Mouse (Mus musculus) ES-E14 (cell line): ENCODE results near the gene Lemd2. TPM values are rescaled to one million over a fixed set of nuclear protein-coding genes. Genes with fewer than 3 reads are reported as not detected.

Experiments
- DNase-seq: peaks from one replicate; pipeline ENCODE4 v3.0.0-alpha.2; 2013; ENCODE audit warnings: low read depth, low spot score
- H3K27ac ChIP-seq: 2 replicates; pipeline ENCODE4 v1.5.1; 2012; ENCODE audit warnings: low read depth, mild to moderate bottlenecking, low read length, moderate library complexity, mixed read lengths; ENCODE audit not compliant: poor library complexity, insufficient read depth, severe bottlenecking
- H3K36me3 ChIP-seq: 2 replicates; pipeline ENCODE4 v1.6.1; 2012; ENCODE audit warnings: mild to moderate bottlenecking, low read length, moderate library complexity, mixed read lengths; ENCODE audit not compliant: control insufficient read depth, poor library complexity, insufficient read depth, severe bottlenecking
- H3K4me1 ChIP-seq, 2 experiments: fragments of 150-350 bp in 1 of 2; sonication (generic) in 1 of 2; 2 replicates each; pipeline ENCODE4 v1.6.1; 2012; ENCODE audit warnings: low read length in 2 of 2, mild to moderate bottlenecking in 1 of 2, mixed read lengths in 1 of 2; ENCODE audit not compliant: control insufficient read depth in 2 of 2, insufficient read depth in 2 of 2, poor library complexity in 1 of 2
- H3K4me3 ChIP-seq, 2 experiments: fragments of 150-350 bp in 1 of 2; sonication (generic) in 1 of 2; 2 replicates each; pipeline ENCODE4 v1.5.1; 2012; ENCODE audit warnings: low read length in 2 of 2, low read depth in 1 of 2, mild to moderate bottlenecking in 1 of 2, mixed read lengths in 1 of 2; ENCODE audit not compliant: insufficient read depth in 1 of 2, poor library complexity in 1 of 2, severe bottlenecking in 1 of 2
- H3K9ac ChIP-seq: 2 replicates; pipeline ENCODE4 v1.6.1; 2012; ENCODE audit warnings: low read depth, mild to moderate bottlenecking, low read length, mixed read lengths; ENCODE audit not compliant: poor library complexity, insufficient read depth, severe bottlenecking
- H3K9me3 ChIP-seq: fragments of 150-350 bp; sonication (generic); 2 replicates; pipeline ENCODE4 v1.6.1; 2012; ENCODE audit warnings: low read depth, mild to moderate bottlenecking, low read length; ENCODE audit not compliant: control insufficient read depth, insufficient read depth
- CHD2 ChIP-seq: IDR thresholded peaks from 2 replicates; pipeline ENCODE4 v1.6.1; 2014; ENCODE audit warnings: mild to moderate bottlenecking, low read depth, low read length, inconsistent platforms
- HCFC1 ChIP-seq: IDR thresholded peaks from 2 replicates; pipeline ENCODE4 v1.6.1; 2012; ENCODE audit warnings: low read length, inconsistent platforms, borderline replicate concordance; ENCODE audit not compliant: insufficient read depth
- MAFK ChIP-seq: IDR thresholded peaks from 2 replicates; pipeline ENCODE4 v1.6.1; 2014; ENCODE audit warnings: mild to moderate bottlenecking, low read depth, low read length, inconsistent platforms; ENCODE audit not compliant: insufficient read depth
- ZC3H11A ChIP-seq: IDR thresholded peaks from 2 replicates; pipeline ENCODE4 v1.6.1; 2012; ENCODE audit warnings: low read depth, mild to moderate bottlenecking, inconsistent platforms, low read length, borderline replicate concordance
- ZNF384 ChIP-seq: IDR thresholded peaks from 2 replicates; pipeline ENCODE4 v1.6.1; 2012; ENCODE audit warnings: low read depth, low read length, inconsistent platforms
- in situ Hi-C, 2 experiments: fragments of 600-800 bp; cut with MboI; formaldehyde crosslinking; loops; one replicate each; pipeline ENCODE4 v1.15.1; 2025; ENCODE audit warnings: low sequenced_read_pairs in 2 of 2, inconsistent platforms in 1 of 2; ENCODE audit not compliant: unreplicated experiment in 2 of 2
- total RNA-seq: library from RNA; depleted of rRNA; stranded (reverse); fragments of 300-350 nt; gene quantifications from 2 replicates; pipeline ENCODE4 v1.2.3, GENCODE M21; 2012; rRNA removed

Lemd2 gene
- total RNA-seq, 1 experiment, result 51.8 TPM

DNA sequence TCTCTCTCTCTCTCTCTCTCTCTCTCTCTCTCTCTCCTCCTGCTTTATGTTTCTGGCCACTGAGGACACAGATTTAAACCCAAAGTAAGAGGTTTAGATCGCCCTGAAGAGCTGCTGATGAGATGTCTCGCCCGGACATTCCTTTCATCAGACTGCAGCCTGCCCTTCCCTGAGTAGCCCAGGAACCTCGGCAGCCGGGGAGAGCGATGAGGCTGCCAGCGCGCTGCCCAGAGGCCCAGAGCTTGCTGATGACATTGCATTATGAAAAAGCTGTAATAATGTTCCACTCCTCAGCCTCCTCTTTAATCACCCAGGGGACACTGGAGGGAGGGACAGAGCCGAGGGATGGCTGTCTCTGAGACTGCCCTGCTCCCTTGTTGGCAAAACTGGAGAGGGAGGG, 64.0 kb downstream of the Lemd2 start:
- H3K9me3 ChIP-seq, result no peaks in the 10 kb centered on the region
- no peak overlapping the region for H3K9ac ChIP-seq
- in situ Hi-C loops, result no loop called here
- H3K4me3 ChIP-seq, result no peak overlapping the region
- DNase-seq, result no peak
- H3K4me1 ChIP-seq, result peaks cover 0 to 32% of the 10 kb centered on the region in 2 experiments; a peak in 2 of 4 replicates
- TF ChIP-seq MAFK, result no peak
- no peak for TF ChIP-seq ZNF384
- TF ChIP-seq HCFC1, result no peak
- no peak for TF ChIP-seq CHD2
- no peak for TF ChIP-seq ZC3H11A
- no peaks in the 10 kb centered on the region for H3K36me3 ChIP-seq
- no peak overlapping the region for H3K27ac ChIP-seq

Other genes starting within 250 kb of the Lemd2 start
- gene Zbtb9, start 231.3 kb downstream of the Lemd2 start, total RNA-seq, result 6.7 and 8.2 TPM in 2 replicates
- 36.4 and 53.2 TPM in 2 replicates for gene Bak1, start 175.5 kb downstream of the Lemd2 start, total RNA-seq
- gene Itpr3, start 147.2 kb downstream of the Lemd2 start, total RNA-seq, result 44.1 and 74.5 TPM in 2 replicates
- gene Uqcc2, start 70.6 kb downstream of the Lemd2 start, total RNA-seq, result 175 and 199 TPM in 2 replicates
- 0.27 TPM in 1 of 2 replicates, not detected in the other for gene Ip6k3, start 36.7 kb downstream of the Lemd2 start, total RNA-seq